In genomic region chr10:77488168-77488567, GRCm38 (mm10) we compare ENCODE assay signal across 22 mouse cellular contexts. TPM values are rescaled to one million over a fixed set of nuclear protein-coding genes. Genes with fewer than 3 reads are reported as not detected.
A peak's percentile ranks its signal among the peaks of the same experiment; 100 is the strongest.
DNase-seq lines count a peak whose midpoint lies in the region; ATAC-seq and TF ChIP-seq lines count a peak whose summit lies in the region.
"Had no signal": no experiment of that assay in that cellular context is flagged by ENCODE, and none has a peak within 500 bp of the region (broad histone marks: within the 10 kb centered on the region; RNA-seq: fewer than 3 reads in every experiment).

No protein-coding gene starts in this region.

- no peaks in the 10 kb centered on the region for H3K4me1 ChIP-seq in hindbrain, postnatal 0 days (ENCODE audit: insufficient read depth, low read length)
- H3K4me1 ChIP-seq in hindbrain, embryonic 13.5 days (replicated peaks), result no peaks in the 10 kb centered on the region
- H3K4me1 ChIP-seq in midbrain, embryonic 11.5 days (ENCODE audit: control insufficient read depth, insufficient read depth, low read length), result no peaks in the 10 kb centered on the region
- no peaks in the 10 kb centered on the region for H3K4me1 ChIP-seq in midbrain, postnatal 0 days (ENCODE audit: insufficient read depth, low read length)
- H3K4me1 ChIP-seq: forebrain, embryonic 13.5 days had no signal

- H3K36me3 ChIP-seq in hindbrain, postnatal 0 days (ENCODE audit: insufficient read depth, low read length), result peaks cover 18% of the 10 kb centered on the region
- peaks cover 65% of the 10 kb centered on the region for H3K36me3 ChIP-seq in hindbrain, embryonic 13.5 days
- H3K36me3 ChIP-seq in midbrain, embryonic 11.5 days (ENCODE audit: control insufficient read depth, insufficient read depth, low read length), result peaks cover 20% of the 10 kb centered on the region
- H3K36me3 ChIP-seq in midbrain, postnatal 0 days (ENCODE audit: insufficient read depth, low read length), result peaks cover 34% of the 10 kb centered on the region

- H3K4me2 ChIP-seq in hindbrain, postnatal 0 days (ENCODE audit: low read depth, low read length), result no peak overlapping the region
- H3K4me2 ChIP-seq in hindbrain, embryonic 13.5 days, result no peak overlapping the region
- no peak overlapping the region for H3K4me2 ChIP-seq in midbrain, embryonic 11.5 days
- H3K4me2 ChIP-seq in midbrain, postnatal 0 days (ENCODE audit: low read depth, low read length, poor library complexity, severe bottlenecking), result no peak overlapping the region
- H3K4me2 ChIP-seq: embryonic facial prominence, embryonic 12.5 days; forebrain, embryonic 13.5 days; forebrain, embryonic 15.5 days had no signal

- no peak for TF ChIP-seq CTCF in gastrocnemius, adult 2 months (IDR thresholded peaks at IDR 0.05)
- TF ChIP-seq CTCF in hindbrain, postnatal 0 days (IDR thresholded peaks at IDR 0.05; ENCODE audit: low read depth), result no peak
- no peak for TF ChIP-seq CTCF in midbrain, postnatal 0 days (IDR thresholded peaks at IDR 0.05)

- H3K4me3 ChIP-seq in gastrocnemius, adult 2 months, result no peak overlapping the region
- no peak overlapping the region for H3K4me3 ChIP-seq in hindbrain, postnatal 0 days (ENCODE audit: low read length)
- no peak overlapping the region for H3K4me3 ChIP-seq in hindbrain, embryonic 13.5 days
- no peak overlapping the region for H3K4me3 ChIP-seq in midbrain, embryonic 11.5 days (ENCODE audit: low read depth, low read length)
- no peak overlapping the region for H3K4me3 ChIP-seq in midbrain, postnatal 0 days (ENCODE audit: low read depth, low read length)
- H3K4me3 ChIP-seq: embryonic facial prominence, embryonic 10.5 days; embryonic facial prominence, embryonic 12.5 days; forebrain, embryonic 13.5 days; forebrain, embryonic 15.5 days had no signal

- no peak overlapping the region for H3K9ac ChIP-seq in hindbrain, postnatal 0 days (replicated peaks; ENCODE audit: low read length)
- H3K9ac ChIP-seq in hindbrain, embryonic 13.5 days, result no peak overlapping the region
- H3K9ac ChIP-seq in midbrain, embryonic 11.5 days (ENCODE audit: low read length), result no peak overlapping the region
- no peak overlapping the region for H3K9ac ChIP-seq in midbrain, postnatal 0 days (replicated peaks; ENCODE audit: low read length, poor library complexity, severe bottlenecking)
- H3K9ac ChIP-seq: embryonic facial prominence, embryonic 12.5 days; forebrain, embryonic 13.5 days; forebrain, embryonic 15.5 days had no signal

- no peaks in the 10 kb centered on the region for H3K9me3 ChIP-seq in hindbrain, postnatal 0 days (ENCODE audit: low read length)
- no peaks in the 10 kb centered on the region for H3K9me3 ChIP-seq in hindbrain, embryonic 13.5 days
- no peaks in the 10 kb centered on the region for H3K9me3 ChIP-seq in midbrain, embryonic 11.5 days (ENCODE audit: control insufficient read depth, low read length)
- no peaks in the 10 kb centered on the region for H3K9me3 ChIP-seq in midbrain, postnatal 0 days (ENCODE audit: low read length)
- H3K9me3 ChIP-seq: embryonic facial prominence, embryonic 12.5 days; forebrain, embryonic 13.5 days; forebrain, embryonic 15.5 days had no signal

- no peak for ATAC-seq in hindbrain, postnatal 0 days
- no peak for ATAC-seq in hindbrain, embryonic 13.5 days (ENCODE audit: low FRiP score)
- ATAC-seq in midbrain, embryonic 11.5 days (ENCODE audit: low FRiP score), result no peak
- no peak for ATAC-seq in midbrain, postnatal 0 days (ENCODE audit: low FRiP score)
- ATAC-seq: activated CD4-positive, CD25-positive, alpha-beta regulatory T cell, adult 4 months; CD4-positive, CD25-positive, alpha-beta regulatory T cell, adult 4 months; forebrain, embryonic 13.5 days; forebrain, embryonic 15.5 days; Patski had no signal

- no peak overlapping the region for H3K27ac ChIP-seq in gastrocnemius, adult 2 months
- H3K27ac ChIP-seq in hindbrain, postnatal 0 days, result 0 out of 2 replicates have a peak overlapping the region, but pooled peaks have one; percentile 6
- H3K27ac ChIP-seq in hindbrain, embryonic 13.5 days, result no peak overlapping the region
- no peak overlapping the region for H3K27ac ChIP-seq in midbrain, embryonic 11.5 days (ENCODE audit: low read depth, low read length)
- H3K27ac ChIP-seq in midbrain, postnatal 0 days (ENCODE audit: low read depth, low read length), result no peak overlapping the region
- H3K27ac ChIP-seq: embryonic facial prominence, embryonic 10.5 days; embryonic facial prominence, embryonic 12.5 days; forebrain, embryonic 13.5 days; forebrain, embryonic 15.5 days had no signal

- peak; percentile 48 for DNase-seq in gastrocnemius, adult 2 months
- DNase-seq in gastrocnemius, postnatal 14 days, result no peak
- DNase-seq in hindbrain, postnatal 0 days (ENCODE audit: low spot score), result no peak
- DNase-seq in midbrain, embryonic 11.5 days (ENCODE audit: low spot score, missing footprints), result peak; percentile 41
- DNase-seq in midbrain, postnatal 0 days (ENCODE audit: low spot score), result no peak
- DNase-seq: adrenal gland, adult 8-10 months; adrenal gland, postnatal 14 days; adrenal gland, postnatal 36 days; B cell, adult 2 months; cerebellum, adult 11-12 months; cerebellum, adult 2 months; cerebellum, adult 9-10 months; cerebellum, postnatal 10 days had no signal

- 94% methylated on average over 7 of the region's 7 CpGs for WGBS in hindbrain, postnatal 0 days
- 99% methylated on average over 7 of the region's 7 CpGs for WGBS in hindbrain, embryonic 13.5 days
- WGBS in midbrain, embryonic 11.5 days, result 97% methylated on average over 7 of the region's 7 CpGs
- WGBS in midbrain, postnatal 0 days, result 94% methylated on average over 7 of the region's 7 CpGs

- no peaks in the 10 kb centered on the region for H3K27me3 ChIP-seq in hindbrain, postnatal 0 days (ENCODE audit: insufficient read depth, low read length)
- no peaks in the 10 kb centered on the region for H3K27me3 ChIP-seq in hindbrain, embryonic 13.5 days
- no peaks in the 10 kb centered on the region for H3K27me3 ChIP-seq in midbrain, embryonic 11.5 days (ENCODE audit: control insufficient read depth, insufficient read depth, low read length)
- no peaks in the 10 kb centered on the region for H3K27me3 ChIP-seq in midbrain, postnatal 0 days (ENCODE audit: insufficient read depth, low read length)
- H3K27me3 ChIP-seq: CH12.LX; embryonic facial prominence, embryonic 12.5 days; forebrain, embryonic 13.5 days; forebrain, embryonic 15.5 days; Patski had no signal

- intact Hi-C loops in gastrocnemius, adult 2 months (cut with DNase I), result no loop called here
- intact Hi-C loops in gastrocnemius, postnatal 14 days (cut with DNase I; ENCODE audit: low total_unique reads), result no loop called here

RNA-seq across cellular contexts. Expression of gene Fam207a, which starts 27.4 kb away (rescaled TPM):
- 1 to 10 TPM; 5.4 to 8.4 TPM for total RNA-seq in gastrocnemius, adult 2 months (2021)
- total RNA-seq in gastrocnemius, postnatal 14 days (2021), result 10 to 100 TPM in 1 of 2 experiments, 1 to 10 TPM in 1; 7.9 to 10.0 TPM
- total RNA-seq in hindbrain, postnatal 0 days (2014; rRNA removed), result 43.5 and 56.2 TPM in 2 replicates
- 31.8 and 35.9 TPM in 2 replicates for polyA plus RNA-seq in hindbrain, postnatal 0 days (2015; fragmentation: Nextera tagmentation; extraction: Ambion mirVana)
- polyA plus RNA-seq in hindbrain, embryonic 13.5 days (2015; fragmentation: Nextera tagmentation; extraction: Ambion mirVana), result 41.2 and 41.8 TPM in 2 replicates
- 38.7 and 42.2 TPM in 2 replicates for polyA plus RNA-seq in midbrain, embryonic 11.5 days (2014; fragmentation: Nextera tagmentation; extraction: Ambion mirVana)
- 47.1 and 49.2 TPM in 2 replicates for total RNA-seq in midbrain, postnatal 0 days (2014; rRNA removed)
- polyA plus RNA-seq in midbrain, postnatal 0 days (2015; fragmentation: Nextera tagmentation; extraction: Ambion mirVana), result 32.7 and 34.9 TPM in 2 replicates

RNA-seq across cellular contexts. Expression of gene Itgb2, which starts 41.9 kb away (rescaled TPM):
- 1 to 10 TPM in 1 of 2 experiments, under 1 TPM in 1; 0.92 to 1.8 TPM for total RNA-seq in gastrocnemius, adult 2 months (2021)
- total RNA-seq in gastrocnemius, postnatal 14 days (2021), result 1 to 10 TPM; 1.8 to 2.1 TPM
- total RNA-seq in hindbrain, postnatal 0 days (2014; rRNA removed), result 0.68 and 1.9 TPM in 2 replicates
- 0.87 and 1.0 TPM in 2 replicates for polyA plus RNA-seq in hindbrain, postnatal 0 days (2015; fragmentation: Nextera tagmentation; extraction: Ambion mirVana)
- 0.67 and 0.90 TPM in 2 replicates for polyA plus RNA-seq in hindbrain, embryonic 13.5 days (2015; fragmentation: Nextera tagmentation; extraction: Ambion mirVana)
- polyA plus RNA-seq in midbrain, embryonic 11.5 days (2014; fragmentation: Nextera tagmentation; extraction: Ambion mirVana), result 0.57 and 0.59 TPM in 2 replicates
- total RNA-seq in midbrain, postnatal 0 days (2014; rRNA removed), result 0.55 and 1.7 TPM in 2 replicates
- polyA plus RNA-seq in midbrain, postnatal 0 days (2015; fragmentation: Nextera tagmentation; extraction: Ambion mirVana), result 0.69 and 1.2 TPM in 2 replicates

Comparison
In these comparisons a context has a peak if more than half of its experiments do, and no peak if none do; other contexts are left out.
1. DNase-seq: peak in gastrocnemius, adult 2 months (single experiment) and midbrain, embryonic 11.5 days (single experiment); none in gastrocnemius, postnatal 14 days (single experiment), hindbrain, postnatal 0 days (single experiment) and midbrain, postnatal 0 days (single experiment).